Mouse (Mus musculus) lung, adult 2 months (tissue): Measurements from ENCODE around the gene Ntn3.
A peak's percentile ranks its signal among the peaks of the same experiment; 100 is the strongest.

Experiments
- CTCF ChIP-seq: fragments of 200-500 bp; IDR thresholded peaks from 2 replicates; pipeline ENCODE4 v1.5.1; 2011; ENCODE audit warnings: mild to moderate bottlenecking, low read length, control low read depth; ENCODE audit not compliant: insufficient read depth
- POLR2A ChIP-seq: fragments of 200-500 bp; IDR thresholded peaks from 2 replicates; pipeline ENCODE4 v1.6.1; 2011; ENCODE audit warnings: low read depth, mild to moderate bottlenecking, control low read depth, low read length, borderline replicate concordance; ENCODE audit errors: extremely low read depth

DNA sequence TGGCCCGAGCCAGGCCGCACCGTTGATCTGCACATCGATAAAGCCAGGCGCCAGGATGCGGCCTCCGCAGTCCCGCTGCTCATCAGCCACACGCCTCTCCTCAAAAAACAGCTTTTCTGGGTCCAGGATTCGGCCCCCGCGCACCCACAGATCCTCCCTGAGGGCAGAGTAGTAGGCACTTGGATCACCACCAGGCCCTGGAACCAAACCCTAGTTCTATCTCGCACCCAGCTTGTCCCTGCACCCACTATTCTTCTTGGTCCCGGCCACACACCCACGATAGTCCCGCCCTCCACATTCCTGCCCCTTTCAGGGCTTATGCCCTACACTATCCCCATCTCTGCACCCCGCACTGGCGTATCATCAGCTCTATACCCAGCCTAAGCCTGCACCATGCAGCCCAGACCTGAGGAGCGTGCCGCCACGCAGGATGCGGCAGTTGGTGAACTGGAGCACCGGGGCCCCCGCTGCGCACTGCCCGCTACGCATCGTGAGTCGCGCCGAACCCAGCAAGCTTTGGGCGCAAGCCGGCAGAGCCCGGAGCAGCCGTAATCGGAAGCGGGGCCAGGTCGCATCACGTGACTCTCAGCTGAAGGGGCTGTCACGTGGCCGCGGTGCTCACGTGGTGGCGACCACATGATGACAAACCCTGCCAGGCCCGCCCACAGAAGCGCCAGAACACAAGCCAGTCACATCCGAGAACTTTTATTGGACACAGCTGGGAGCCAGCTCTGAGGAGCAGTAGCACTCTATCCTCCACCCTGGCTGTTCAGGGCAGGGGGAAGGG is 46.0 kb downstream of the Ntn3 start, which contains the start of gene Amdhd2:
- no peak for TF ChIP-seq CTCF
- TF ChIP-seq POLR2A = peak; percentile 70; the same call in 1 of the 2 replicates
